Mouse (Mus musculus) forebrain, embryonic 16.5 days (tissue): ENCODE data around the gene Zfp473. TPM values are rescaled to one million over a fixed set of nuclear protein-coding genes. Genes with fewer than 3 reads are reported as not detected.

Experiments used
- ATAC-seq: fragments of 200-750 bp; cut with Nextera tagmentation; 2 replicates; pipeline ENCODE4 v1.8.0; 2017; ENCODE audit warnings: mild to moderate bottlenecking, moderate library complexity
- H3K27ac ChIP-seq: fragments of 300-500 bp; sonication (generic); 2 replicates; pipeline ENCODE4 v1.5.1; 2014; ENCODE audit warnings: low read length, control low read depth
- H3K27me3 ChIP-seq: fragments of 300-500 bp; sonication (generic); replicated peaks from 2 replicates; pipeline ENCODE4 v1.6.1; 2014; ENCODE audit warnings: low read length; ENCODE audit not compliant: control insufficient read depth, insufficient read depth
- H3K36me3 ChIP-seq: fragments of 300-500 bp; sonication (generic); 2 replicates; pipeline ENCODE4 v1.6.1; 2014; ENCODE audit not compliant: control insufficient read depth, insufficient read depth
- H3K4me1 ChIP-seq: fragments of 300-500 bp; sonication (generic); replicated peaks from 2 replicates; pipeline ENCODE4 v1.6.1; 2014; ENCODE audit warnings: low read length; ENCODE audit not compliant: control insufficient read depth, insufficient read depth
- H3K4me2 ChIP-seq: fragments of 300-500 bp; sonication (generic); 2 replicates; pipeline ENCODE4 v1.6.1; 2014; ENCODE audit warnings: mild to moderate bottlenecking, low read length, control low read depth
- H3K4me3 ChIP-seq: fragments of 300-500 bp; sonication (generic); replicated peaks from 2 replicates; pipeline ENCODE4 v1.5.1; 2014; ENCODE audit warnings: mild to moderate bottlenecking, low read length, control low read depth
- H3K9ac ChIP-seq: fragments of 300-500 bp; sonication (generic); replicated peaks from 2 replicates; pipeline ENCODE4 v1.6.1; 2014; ENCODE audit warnings: low read depth, low read length, control low read depth
- H3K9me3 ChIP-seq: fragments of 300-500 bp; sonication (generic); 2 replicates; pipeline ENCODE4 v1.6.1; 2016; ENCODE audit warnings: low read length; ENCODE audit not compliant: control insufficient read depth
- WGBS: fragments of 180-500 bp; shearing (Covaris S2); extraction: QIAGEN DNeasy Blood & Tissue Kit; methylation state at CpG from one replicate; pipeline ENCODE4 v1.1.7; 2014; 5-methylcytosine and 5-hydroxymethylcytosine counted together
- polyA plus RNA-seq: library from polyadenylated mRNA; unstranded; fragments of >200 nt; fragmentation: Nextera tagmentation; extraction: Ambion mirVana; gene quantifications from 2 replicates; pipeline ENCODE4 v1.2.1, GENCODE M21; 2015

Zfp473 gene
- polyA plus RNA-seq, 1 experiment from 2014 or later, result 1.1 TPM

DNA sequence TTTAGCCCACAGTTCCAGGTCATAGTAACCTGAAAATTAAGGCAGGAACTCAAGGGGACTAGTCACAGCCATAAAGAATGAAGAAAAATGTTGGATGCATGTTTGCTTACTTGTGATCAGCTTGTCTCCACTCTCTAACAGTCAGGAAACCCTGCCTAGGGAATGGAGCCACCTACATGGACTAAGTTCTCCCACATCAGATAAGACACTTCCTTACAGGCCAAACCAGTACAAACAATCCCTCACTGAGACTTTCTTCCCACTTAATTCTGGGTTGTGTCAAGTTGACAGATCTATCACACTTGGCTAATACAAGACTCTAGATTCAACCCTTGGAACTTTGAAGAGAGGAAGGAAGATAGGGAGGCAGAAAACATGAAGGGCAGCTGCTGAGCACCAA lies 9.5 kb upstream of the Zfp473 start:
- Histone ChIP-seq H3K4me1 (no peaks in the 10 kb centered on the region), H3K4me2 (no peak overlapping the region), H3K9me3 (no peaks in the 10 kb centered on the region), H3K36me3 (peaks cover 11% of the 10 kb centered on the region), H3K9ac (no peak overlapping the region), H3K27me3 (no peaks in the 10 kb centered on the region), H3K4me3 (no peak overlapping the region), H3K27ac (no peak overlapping the region)
- ATAC-seq, result no peak

DNA sequence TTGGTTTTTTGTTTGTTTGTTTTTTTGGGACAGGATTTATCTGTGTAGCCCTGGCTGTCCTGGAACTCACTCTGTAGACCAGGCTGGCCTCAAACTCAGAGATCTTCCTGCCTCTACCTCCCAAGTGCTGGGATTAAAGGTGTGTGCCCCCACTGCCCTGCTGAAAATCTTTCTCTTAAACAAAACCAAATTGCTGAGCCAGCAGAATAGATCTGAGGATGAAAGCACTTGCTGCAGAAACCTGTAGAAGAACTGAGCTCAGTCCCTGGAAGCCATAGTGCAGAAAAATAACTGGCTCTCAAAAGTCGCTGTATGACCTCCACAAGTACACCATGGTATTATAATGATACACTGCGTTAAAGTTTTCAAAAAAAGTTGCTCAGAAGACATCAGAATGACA lies 6.3 kb upstream of the Zfp473 start:
- Histone ChIP-seq H3K9me3 (no peaks in the 10 kb centered on the region), H3K27ac (no peak overlapping the region), H3K4me3 (no peak overlapping the region), H3K4me1 (no peaks in the 10 kb centered on the region), H3K9ac (no peak overlapping the region), H3K36me3 (peaks cover 15% of the 10 kb centered on the region), H3K27me3 (no peaks in the 10 kb centered on the region), H3K4me2 (no peak overlapping the region)
- 85% methylated on average over 2 of the region's 2 CpGs for WGBS
- no peak for ATAC-seq

DNA sequence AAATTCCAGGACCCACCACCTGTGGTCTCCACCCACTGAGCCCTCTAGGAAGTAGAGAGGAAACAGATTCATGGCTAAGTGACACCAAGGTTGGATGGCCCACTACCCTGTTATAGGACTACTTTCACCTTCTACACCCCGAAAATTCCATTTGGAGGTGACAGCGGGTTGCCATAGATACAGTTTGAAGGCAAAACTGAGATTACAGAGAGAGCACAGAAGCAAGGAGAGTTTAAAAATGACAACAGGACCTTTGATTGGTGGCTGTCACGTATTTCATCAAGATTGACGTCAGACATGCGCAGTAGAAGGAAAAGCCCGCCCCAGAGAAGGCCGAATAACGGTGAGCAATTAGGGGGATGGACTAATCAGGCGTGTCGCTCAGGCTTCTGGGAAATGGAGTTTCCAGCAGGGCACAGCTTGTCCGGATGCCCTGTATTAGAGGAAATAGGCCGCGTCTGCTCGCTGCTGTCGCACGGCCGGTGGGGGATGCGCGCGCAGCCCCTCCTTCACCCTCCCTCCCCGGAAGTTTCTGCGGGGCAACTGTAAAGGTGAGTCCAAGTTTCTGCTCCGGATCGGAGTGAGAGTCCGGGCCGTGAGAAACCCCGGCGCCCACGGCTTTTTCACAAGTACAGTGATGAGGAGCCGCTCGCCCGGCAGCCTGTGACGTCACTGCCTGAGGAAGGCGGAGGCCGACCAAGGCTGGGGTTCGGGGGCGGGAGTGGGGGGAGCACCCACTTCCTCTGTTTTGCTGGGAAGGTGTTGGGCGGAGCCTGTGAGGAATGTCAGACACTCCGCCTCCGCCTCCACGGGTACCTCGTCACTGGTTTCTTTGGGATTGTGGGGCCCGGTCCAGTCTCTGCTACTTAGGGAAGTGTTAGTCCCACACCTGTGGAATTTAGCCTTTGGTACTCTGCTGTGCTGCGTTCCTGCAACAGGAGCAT lies 2.5 kb downstream of the Zfp473 start, which contains the start of gene Vrk3:
Gene Vrk3 (plus strand): TSS at position 313 of the 944 bp plus-strand sequence.
- Histone ChIP-seq H3K9ac (peak within 1 kb of the TSS; percentile 63), H3K36me3 (peaks cover 3% of the 10 kb centered on the region; the same call in 1 of the 2 replicates), H3K4me1 (peaks cover 12% of the 10 kb centered on the region), H3K4me3 (peak within 1 kb of the TSS; percentile 63), H3K27me3 (no peaks in the 10 kb centered on the region), H3K9me3 (no peaks in the 10 kb centered on the region), H3K27ac (peak within 1 kb of the TSS; percentile 85), H3K4me2 (peak within 1 kb of the TSS; percentile 63)
- WGBS, result under 1% methylated on average over 44 of the region's 44 CpGs
- peak; percentile 98 for ATAC-seq

DNA sequence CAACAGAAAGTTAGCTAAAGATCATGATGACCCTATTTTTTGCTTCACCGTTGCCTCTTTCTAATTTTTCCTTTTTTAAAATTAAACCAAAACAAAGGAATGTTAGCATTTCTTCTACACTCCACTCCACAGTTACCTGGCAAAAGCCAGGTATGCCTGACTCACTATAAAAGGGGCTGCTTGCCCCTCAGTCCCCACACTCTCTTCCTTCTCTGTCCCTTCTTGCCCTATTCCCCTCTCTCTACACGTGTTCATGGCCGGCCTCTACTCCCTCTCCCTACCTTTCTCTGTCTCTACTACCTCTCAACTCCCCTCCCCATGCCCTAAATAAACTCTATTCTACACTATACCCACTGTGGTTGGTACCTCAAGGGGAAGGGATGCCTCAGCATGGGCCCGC lies 3.7 kb downstream of the Zfp473 start:
- Histone ChIP-seq H3K36me3 (no peaks in the 10 kb centered on the region), H3K4me3 (no peak overlapping the region), H3K4me1 (peaks cover 12% of the 10 kb centered on the region), H3K27me3 (no peaks in the 10 kb centered on the region), H3K4me2 (no peak overlapping the region), H3K9me3 (no peaks in the 10 kb centered on the region), H3K9ac (no peak overlapping the region), H3K27ac (no peak overlapping the region)
- 62% methylated on average over 4 of the region's 4 CpGs for WGBS
- ATAC-seq, result no peak

DNA sequence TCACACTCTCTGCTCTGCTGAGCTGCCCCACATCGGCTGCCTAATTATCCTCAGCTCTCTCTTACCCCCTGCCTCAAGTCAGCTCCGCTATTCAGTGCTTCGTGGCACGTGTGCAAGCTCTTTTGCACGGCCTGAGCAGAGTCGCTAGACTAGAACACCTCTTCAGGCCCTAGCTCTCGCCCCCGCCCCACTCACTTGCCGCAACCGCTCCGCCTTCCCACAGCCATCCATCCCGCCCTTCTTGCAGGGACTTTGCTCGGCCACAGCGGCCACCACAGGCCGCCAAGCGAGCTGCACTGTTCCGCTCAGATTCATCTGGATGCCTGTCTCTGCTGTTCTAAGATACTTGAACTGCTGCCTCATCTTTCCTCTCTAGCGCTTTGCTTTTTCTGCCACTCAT lies 5.8 kb downstream of the Zfp473 start:
- Histone ChIP-seq H3K27me3 (no peaks in the 10 kb centered on the region), H3K4me2 (peak overlapping the region; percentile 77), H3K9ac (peak overlapping the region; percentile 61), H3K4me1 (peaks cover 12% of the 10 kb centered on the region), H3K4me3 (peak overlapping the region; percentile 53), H3K9me3 (no peaks in the 10 kb centered on the region), H3K27ac (peak overlapping the region; percentile 17; the same call in 1 of the 2 replicates), H3K36me3 (no peaks in the 10 kb centered on the region)
- ATAC-seq, result peak; percentile 75
- under 1% methylated on average over 18 of the region's 18 CpGs for WGBS

DNA sequence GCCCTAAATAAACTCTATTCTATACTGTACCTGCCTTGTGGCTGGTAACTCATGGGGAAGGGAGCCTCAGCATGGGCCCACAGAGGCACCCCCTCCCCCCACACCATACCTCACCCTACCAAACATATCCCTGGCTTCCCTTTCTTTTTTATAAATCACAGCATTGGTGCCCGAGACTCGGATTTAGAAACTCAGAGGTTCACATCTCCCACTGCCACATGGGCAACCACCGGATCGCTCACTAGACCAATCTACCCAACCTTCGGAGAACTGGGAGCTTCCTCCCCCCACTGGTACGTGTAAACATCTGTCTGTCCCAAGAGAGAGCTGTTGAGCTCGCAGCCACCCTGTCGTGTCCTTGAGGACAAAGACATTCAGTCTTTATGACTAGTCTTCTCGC lies 6.6 kb downstream of the Zfp473 start:
- H3K27ac ChIP-seq, result no peak overlapping the region; the same call in 1 of the 2 replicates
- H3K9ac ChIP-seq, result peak overlapping the region; percentile 61
- WGBS, result 19% methylated on average over 9 of the region's 9 CpGs
- peak overlapping the region; percentile 53; the same call in 1 of the 2 replicates for H3K4me3 ChIP-seq
- H3K36me3 ChIP-seq, result no peaks in the 10 kb centered on the region
- H3K4me2 ChIP-seq, result peak overlapping the region; percentile 77
- H3K27me3 ChIP-seq, result no peaks in the 10 kb centered on the region
- no peaks in the 10 kb centered on the region for H3K9me3 ChIP-seq
- no peak for ATAC-seq
- H3K4me1 ChIP-seq, result peaks cover 12% of the 10 kb centered on the region

DNA sequence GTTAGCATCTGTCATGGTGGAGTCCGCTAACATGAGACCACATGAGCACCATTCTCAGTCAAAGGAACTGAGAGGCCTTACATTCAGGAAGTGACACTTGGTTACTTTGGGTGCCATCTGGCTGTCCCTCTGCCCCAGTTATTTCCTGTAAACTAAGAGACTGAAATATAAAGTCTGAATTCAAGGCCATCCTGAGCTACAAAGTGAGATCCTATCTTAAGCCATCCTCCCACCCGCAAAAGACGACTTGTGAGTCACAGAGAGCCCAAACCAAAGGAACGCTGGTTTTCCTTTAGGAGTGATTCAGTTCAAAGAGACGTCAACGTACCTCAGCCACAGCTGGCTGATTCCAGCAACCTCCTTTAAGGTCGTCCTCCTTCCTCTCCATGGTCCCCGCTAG lies 9.5 kb downstream of the Zfp473 start:
- Histone ChIP-seq H3K36me3 (no peaks in the 10 kb centered on the region), H3K4me3 (no peak overlapping the region), H3K27me3 (no peaks in the 10 kb centered on the region), H3K27ac (no peak overlapping the region), H3K9me3 (no peaks in the 10 kb centered on the region), H3K9ac (no peak overlapping the region), H3K4me1 (peaks cover 5% of the 10 kb centered on the region; the same call in 1 of the 2 replicates), H3K4me2 (no peak overlapping the region)
- ATAC-seq, result no peak
- WGBS, result 88% methylated on average over 8 of the region's 8 CpGs

DNA sequence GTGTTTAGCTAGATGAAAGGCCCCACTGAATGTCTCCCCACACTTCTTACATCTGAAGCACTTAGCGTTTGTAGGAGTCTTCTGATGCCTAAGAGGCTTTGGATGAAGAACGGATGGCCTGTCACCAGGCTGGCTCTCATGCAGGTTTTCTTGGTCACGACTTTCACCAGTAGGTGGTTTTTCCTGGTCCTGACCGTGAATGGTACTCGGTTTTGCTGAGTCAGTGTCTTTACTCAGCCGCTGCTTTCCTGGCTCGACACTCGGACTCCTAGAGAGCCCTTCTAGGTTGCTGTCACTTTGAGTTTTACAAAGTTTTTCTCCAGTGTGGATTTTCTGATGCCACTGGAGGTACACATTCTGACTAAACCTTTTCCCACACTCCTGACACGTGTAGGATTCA lies 17.1 kb downstream of the Zfp473 start:
- no peak overlapping the region for H3K4me3 ChIP-seq
- no peaks in the 10 kb centered on the region for H3K9me3 ChIP-seq
- 86% methylated on average over 9 of the region's 9 CpGs for WGBS
- no peak for ATAC-seq
- no peaks in the 10 kb centered on the region for H3K36me3 ChIP-seq
- no peak overlapping the region for H3K27ac ChIP-seq
- H3K9ac ChIP-seq, result no peak overlapping the region
- H3K4me2 ChIP-seq, result no peak overlapping the region
- H3K27me3 ChIP-seq, result no peaks in the 10 kb centered on the region
- H3K4me1 ChIP-seq, result no peaks in the 10 kb centered on the region

DNA sequence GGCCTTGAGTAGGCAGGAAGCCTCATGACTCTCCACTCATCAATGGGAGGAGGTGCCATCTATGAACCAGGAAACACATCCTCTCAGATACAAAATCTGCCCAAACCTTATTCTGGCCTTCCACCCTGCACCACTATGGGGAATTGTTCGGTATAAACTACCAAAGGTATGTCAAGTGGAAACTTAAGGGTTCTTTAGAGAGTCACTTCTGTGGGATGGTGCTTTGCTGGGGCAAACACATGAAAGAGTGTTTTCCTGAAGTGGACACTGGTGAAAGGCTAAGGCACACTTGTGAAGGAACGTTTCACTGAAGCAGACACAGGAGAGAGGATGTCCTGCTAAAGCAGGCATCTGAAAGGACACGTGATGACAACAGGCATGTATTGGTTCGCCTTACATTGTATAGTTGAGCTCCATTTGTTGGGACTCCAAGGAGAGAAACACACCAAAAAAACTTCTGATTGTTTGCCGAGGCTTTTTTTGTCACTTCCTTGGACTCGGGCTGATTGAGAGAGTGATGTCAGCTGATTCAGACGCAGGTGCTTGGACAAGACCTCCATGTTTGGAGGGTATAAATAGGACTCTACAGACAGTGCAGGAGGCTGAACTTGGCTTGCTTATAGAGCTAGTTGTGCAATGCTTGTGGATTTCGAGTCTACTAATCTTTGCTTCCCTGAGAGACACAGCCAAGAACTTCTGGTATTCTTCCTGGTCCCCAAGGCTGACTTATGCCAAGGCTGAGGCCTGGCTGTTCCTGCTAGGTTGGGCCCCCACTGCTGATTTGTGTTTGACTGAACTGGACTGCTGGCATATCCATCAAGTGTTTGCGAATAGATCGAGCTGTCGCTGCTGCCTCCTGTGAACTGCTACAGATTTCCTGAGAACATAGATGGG lies 22.5 kb downstream of the Zfp473 start:
- H3K4me1 ChIP-seq, result no peaks in the 10 kb centered on the region
- H3K9ac ChIP-seq, result no peak overlapping the region
- H3K27ac ChIP-seq, result no peak overlapping the region
- H3K27me3 ChIP-seq, result no peaks in the 10 kb centered on the region
- H3K4me2 ChIP-seq, result no peak overlapping the region
- H3K36me3 ChIP-seq, result no peaks in the 10 kb centered on the region
- 87% methylated on average over 11 of the region's 11 CpGs for WGBS
- no peak overlapping the region for H3K4me3 ChIP-seq
- no peak for ATAC-seq
- H3K9me3 ChIP-seq, result no peaks in the 10 kb centered on the region
